Mouse (Mus musculus): Measurements from ENCODE around the gene Fth1. TPM values are rescaled to one million over a fixed set of nuclear protein-coding genes. Genes with fewer than 3 reads are reported as not detected.

Gene Fth1
- 3,834 and 4,530 TPM in 2 replicates for polyA plus RNA-seq (2015; fragmentation: Nextera tagmentation; extraction: Ambion mirVana)

GRCm38 (mm10) chr19:9980258-9980657 is at the start of gene Fth1:
Gene Fth1, plus strand, starts transcription at chr19:9980598.

GRCm38 (mm10) chr19:10001206-10001969 is 21.0 kb downstream of the Fth1 start, which contains the start of the genes Best1 and Rab3il1:
Gene Best1, minus strand, starts transcription at chr19:10001633.
Gene Rab3il1, plus strand, starts transcription at chr19:10001669.

Other genes starting within 250 kb of the Fth1 start
- gene Scgb2a2, start 133.0 kb upstream of the Fth1 start, polyA plus RNA-seq (2015; fragmentation: Nextera tagmentation; extraction: Ambion mirVana): not detected in 2 replicates
- 123 and 130 TPM in 2 replicates for gene Incenp, start 81.0 kb upstream of the Fth1 start, polyA plus RNA-seq (2015; fragmentation: Nextera tagmentation; extraction: Ambion mirVana)
- gene Best1, start 21.0 kb downstream of the Fth1 start, polyA plus RNA-seq (2015; fragmentation: Nextera tagmentation; extraction: Ambion mirVana): 0.52 and 0.66 TPM in 2 replicates
- 166 TPM in 2 replicates for gene Rab3il1, start 21.1 kb downstream of the Fth1 start, polyA plus RNA-seq (2015; fragmentation: Nextera tagmentation; extraction: Ambion mirVana)
- gene Fads3, start 61.0 kb downstream of the Fth1 start, polyA plus RNA-seq (2015; fragmentation: Nextera tagmentation; extraction: Ambion mirVana): 8.3 and 8.4 TPM in 2 replicates
- gene Fads2, start 121.1 kb downstream of the Fth1 start, polyA plus RNA-seq (2015; fragmentation: Nextera tagmentation; extraction: Ambion mirVana): 22.1 and 23.8 TPM in 2 replicates
- gene Fads1, start 202.3 kb downstream of the Fth1 start, polyA plus RNA-seq (2015; fragmentation: Nextera tagmentation; extraction: Ambion mirVana): 28.9 and 31.8 TPM in 2 replicates
- 314 and 316 TPM in 2 replicates for gene Tmem258, start 223.4 kb downstream of the Fth1 start, polyA plus RNA-seq (2015; fragmentation: Nextera tagmentation; extraction: Ambion mirVana)
- 162 and 196 TPM in 2 replicates for gene Fen1, start 223.6 kb downstream of the Fth1 start, polyA plus RNA-seq (2015; fragmentation: Nextera tagmentation; extraction: Ambion mirVana)

All from spleen, postnatal 0 days (tissue).